Mouse (Mus musculus): Measurements from ENCODE around the gene Galnt16. TPM values are rescaled to one million over a fixed set of nuclear protein-coding genes. Genes with fewer than 3 reads are reported as not detected.
A peak's percentile ranks its signal among the peaks of the same experiment; 100 is the strongest.

Galnt16 gene
- polyA plus RNA-seq, 1 experiment from 2014 or later, result 8.3 TPM

DNA sequence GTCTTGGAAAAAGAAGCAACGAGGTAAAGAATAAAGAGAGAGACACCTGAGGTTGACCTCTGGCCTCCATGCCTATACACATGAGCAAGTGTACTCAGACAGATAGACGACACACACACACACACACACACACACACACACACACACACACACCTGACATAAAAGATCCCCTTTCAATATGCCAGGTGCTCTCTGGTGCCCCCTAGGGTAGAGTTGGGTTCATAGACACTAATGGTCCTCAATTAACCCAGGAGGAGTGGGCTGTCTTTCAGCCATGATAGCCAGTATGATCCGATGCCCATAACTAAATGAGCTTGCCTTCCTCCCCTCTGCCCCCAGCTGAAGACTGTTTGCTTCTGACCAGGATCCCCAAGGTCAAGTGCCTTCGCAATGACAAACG lies 59.0 kb downstream of the Galnt16 start:
- Histone ChIP-seq H3K36me3 (ENCODE audit: insufficient read depth, low read length) (no peaks in the 10 kb centered on the region), H3K27me3 (ENCODE audit: insufficient read depth, low read length) (no peaks in the 10 kb centered on the region), H3K4me2 (replicated peaks; ENCODE audit: low read depth, low read length) (no peak overlapping the region), H3K4me3 (ENCODE audit: low read length) (no peak overlapping the region), H3K4me1 (ENCODE audit: insufficient read depth, low read length) (peaks cover 7% of the 10 kb centered on the region), H3K9ac (replicated peaks; ENCODE audit: low read length) (no peak overlapping the region), H3K27ac (ENCODE audit: low read length) (no peak overlapping the region), H3K9me3 (ENCODE audit: low read length) (no peaks in the 10 kb centered on the region)
- ATAC-seq (ENCODE audit: low FRiP score, low TSS enrichment), result no peak
- 72% methylated on average over 5 of the region's 5 CpGs for WGBS

- no peak overlapping the region for H3K27ac ChIP-seq (ENCODE audit: low read length)
- WGBS, result 65% methylated on average over 5 of the region's 5 CpGs
- H3K4me3 ChIP-seq (ENCODE audit: low read length), result no peak overlapping the region
- H3K36me3 ChIP-seq (ENCODE audit: insufficient read depth, low read length), result no peaks in the 10 kb centered on the region
- no peak overlapping the region for H3K4me2 ChIP-seq (replicated peaks; ENCODE audit: low read depth, low read length)
- no peaks in the 10 kb centered on the region for H3K9me3 ChIP-seq (ENCODE audit: low read length)
- no peaks in the 10 kb centered on the region for H3K4me1 ChIP-seq (ENCODE audit: insufficient read depth, low read length)
- no peaks in the 10 kb centered on the region for H3K27me3 ChIP-seq (ENCODE audit: insufficient read depth, low read length)
- no peak for ATAC-seq (ENCODE audit: low FRiP score, low TSS enrichment)
- H3K9ac ChIP-seq (replicated peaks; ENCODE audit: low read length), result no peak overlapping the region
Observed at GRCm38 (mm10) chr12:80581357-80581756, 63.3 kb downstream of the Galnt16 start.

GRCm38 (mm10) chr12:80584973-80585372 lies 66.9 kb downstream of the Galnt16 start:
- H3K9me3 ChIP-seq (ENCODE audit: low read length), result no peaks in the 10 kb centered on the region
- no peaks in the 10 kb centered on the region for H3K36me3 ChIP-seq (ENCODE audit: insufficient read depth, low read length)
- no peaks in the 10 kb centered on the region for H3K27me3 ChIP-seq (ENCODE audit: insufficient read depth, low read length)
- no peak for ATAC-seq (ENCODE audit: low FRiP score, low TSS enrichment)
- no peaks in the 10 kb centered on the region for H3K4me1 ChIP-seq (ENCODE audit: insufficient read depth, low read length)
- no peak overlapping the region for H3K4me2 ChIP-seq (replicated peaks; ENCODE audit: low read depth, low read length)
- no peak overlapping the region for H3K9ac ChIP-seq (replicated peaks; ENCODE audit: low read length)
- 29% methylated on average over 2 of the region's 2 CpGs for WGBS
- H3K27ac ChIP-seq (ENCODE audit: low read length), result no peak overlapping the region
- H3K4me3 ChIP-seq (ENCODE audit: low read length), result no peak overlapping the region

DNA sequence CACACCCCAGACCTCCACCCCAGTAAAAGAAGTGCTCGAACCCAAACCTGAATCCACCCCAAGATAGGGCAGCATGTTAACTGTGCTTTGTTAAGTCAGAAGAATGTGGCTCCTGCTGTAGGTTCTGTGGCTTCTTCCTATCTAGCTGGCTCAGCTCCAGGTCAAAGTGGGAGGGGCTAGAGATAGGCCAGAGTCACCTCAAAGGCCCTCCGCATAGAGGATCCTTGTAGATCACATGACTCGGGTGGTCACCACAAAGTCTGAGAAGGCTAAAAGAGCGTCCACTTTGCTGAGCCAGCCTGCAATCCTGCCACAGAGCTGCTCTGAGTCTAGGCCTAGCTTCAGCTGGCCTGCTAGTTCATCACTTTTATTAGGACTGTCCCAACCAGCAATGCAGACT lies 76.1 kb downstream of the Galnt16 start:
- Histone ChIP-seq H3K9ac (replicated peaks; ENCODE audit: low read length) (no peak overlapping the region), H3K4me1 (ENCODE audit: insufficient read depth, low read length) (peaks cover 9% of the 10 kb centered on the region), H3K4me3 (ENCODE audit: low read length) (no peak overlapping the region), H3K36me3 (ENCODE audit: insufficient read depth, low read length) (no peaks in the 10 kb centered on the region), H3K27ac (ENCODE audit: low read length) (no peak overlapping the region), H3K9me3 (ENCODE audit: low read length) (no peaks in the 10 kb centered on the region), H3K4me2 (replicated peaks; ENCODE audit: low read depth, low read length) (no peak overlapping the region), H3K27me3 (ENCODE audit: insufficient read depth, low read length) (no peaks in the 10 kb centered on the region)
- WGBS, result 93% methylated on average over 4 of the region's 4 CpGs
- ATAC-seq (ENCODE audit: low FRiP score, low TSS enrichment), result no peak

GRCm38 (mm10) chr12:80594781-80595180 lies 76.7 kb downstream of the Galnt16 start:
- 87% methylated on average over 4 of the region's 4 CpGs for WGBS
- H3K4me1 ChIP-seq (ENCODE audit: insufficient read depth, low read length), result peaks cover 9% of the 10 kb centered on the region
- no peaks in the 10 kb centered on the region for H3K9me3 ChIP-seq (ENCODE audit: low read length)
- H3K4me3 ChIP-seq (ENCODE audit: low read length), result no peak overlapping the region
- no peak overlapping the region for H3K9ac ChIP-seq (replicated peaks; ENCODE audit: low read length)
- no peaks in the 10 kb centered on the region for H3K27me3 ChIP-seq (ENCODE audit: insufficient read depth, low read length)
- no peak for ATAC-seq (ENCODE audit: low FRiP score, low TSS enrichment)
- no peak overlapping the region for H3K4me2 ChIP-seq (replicated peaks; ENCODE audit: low read depth, low read length)
- H3K36me3 ChIP-seq (ENCODE audit: insufficient read depth, low read length), result no peaks in the 10 kb centered on the region
- no peak overlapping the region for H3K27ac ChIP-seq (ENCODE audit: low read length)

DNA sequence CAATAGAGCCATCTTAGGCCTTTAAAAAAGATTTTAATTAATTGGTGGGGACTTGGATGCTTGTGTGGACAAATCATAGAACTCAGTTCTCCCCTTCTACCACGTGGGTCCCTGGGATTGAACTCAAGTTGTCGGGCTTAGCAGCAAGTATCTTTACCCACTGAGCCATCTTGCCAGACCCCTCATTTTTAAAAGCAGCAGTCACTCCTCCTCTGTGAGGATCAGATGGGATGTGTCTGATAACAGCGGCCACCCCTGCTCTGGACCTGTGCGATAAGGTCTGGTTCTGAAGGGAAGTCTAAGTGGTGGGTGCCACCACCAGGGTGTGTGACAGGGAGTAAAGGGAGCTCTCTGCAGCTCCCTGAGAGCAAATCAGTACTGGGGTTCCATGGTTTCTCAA lies 77.5 kb downstream of the Galnt16 start:
- WGBS, result 94% methylated on average over 4 of the region's 4 CpGs

GRCm38 (mm10) chr12:80595968-80596367 lies 77.9 kb downstream of the Galnt16 start:
- no peaks in the 10 kb centered on the region for H3K27me3 ChIP-seq (ENCODE audit: insufficient read depth, low read length)
- WGBS, result 46% methylated on average over 4 of the region's 4 CpGs
- H3K27ac ChIP-seq (ENCODE audit: low read length), result no peak overlapping the region

More for the DNA sequence above, 77.5 kb downstream of the Galnt16 start:
- Histone ChIP-seq H3K27me3 (ENCODE audit: insufficient read depth, low read length) (no peaks in the 10 kb centered on the region), H3K27ac (ENCODE audit: low read length) (no peak overlapping the region), H3K36me3 (ENCODE audit: insufficient read depth, low read length) (no peaks in the 10 kb centered on the region), H3K9me3 (ENCODE audit: low read length) (no peaks in the 10 kb centered on the region), H3K4me1 (ENCODE audit: insufficient read depth, low read length) (peaks cover 9% of the 10 kb centered on the region), H3K4me2 (replicated peaks; ENCODE audit: low read depth, low read length) (no peak overlapping the region), H3K4me3 (ENCODE audit: low read length) (no peak overlapping the region), H3K9ac (replicated peaks; ENCODE audit: low read length) (no peak overlapping the region)
- no peak for ATAC-seq (ENCODE audit: low FRiP score, low TSS enrichment)

DNA sequence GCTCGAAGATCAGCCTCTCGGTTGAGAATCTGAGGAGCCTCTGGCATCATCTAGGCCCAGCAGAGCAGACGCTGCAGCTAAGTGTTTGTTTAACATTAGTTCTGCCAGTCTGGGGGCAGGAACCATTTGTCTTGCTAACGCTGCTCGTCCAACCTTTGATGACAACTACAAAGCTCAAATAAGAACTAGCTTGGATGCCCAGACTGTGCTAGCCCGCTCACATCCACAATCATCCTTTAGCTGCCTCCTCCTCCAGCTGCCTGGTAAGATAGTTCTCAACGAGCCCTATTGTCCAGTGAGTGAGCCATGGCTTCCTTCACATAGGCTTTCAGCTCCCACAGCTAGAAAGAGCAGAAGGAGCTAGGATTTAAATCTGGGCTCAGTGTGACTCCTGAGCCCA lies 80.2 kb downstream of the Galnt16 start:
- Histone ChIP-seq H3K4me1 (ENCODE audit: insufficient read depth, low read length) (peaks cover 9% of the 10 kb centered on the region), H3K36me3 (ENCODE audit: insufficient read depth, low read length) (no peaks in the 10 kb centered on the region), H3K4me3 (ENCODE audit: low read length) (no peak overlapping the region), H3K9me3 (ENCODE audit: low read length) (no peaks in the 10 kb centered on the region), H3K27ac (ENCODE audit: low read length) (peak overlapping the region; percentile 37; the same call in 1 of the 2 replicates), H3K9ac (replicated peaks; ENCODE audit: low read length) (peak overlapping the region; percentile 22; the same call in 1 of the 2 replicates), H3K4me2 (replicated peaks; ENCODE audit: low read depth, low read length) (no peak overlapping the region), H3K27me3 (ENCODE audit: insufficient read depth, low read length) (no peaks in the 10 kb centered on the region)
- no peak for ATAC-seq (ENCODE audit: low FRiP score, low TSS enrichment)
- WGBS, result 26% methylated on average over 7 of the region's 7 CpGs

More at GRCm38 (mm10) chr12:80595968-80596367, 77.9 kb downstream of the Galnt16 start:
- no peak overlapping the region for H3K9ac ChIP-seq (replicated peaks; ENCODE audit: low read length)
- H3K4me1 ChIP-seq (ENCODE audit: insufficient read depth, low read length), result peaks cover 9% of the 10 kb centered on the region
- H3K4me2 ChIP-seq (replicated peaks; ENCODE audit: low read depth, low read length), result no peak overlapping the region
- no peak overlapping the region for H3K4me3 ChIP-seq (ENCODE audit: low read length)
- H3K36me3 ChIP-seq (ENCODE audit: insufficient read depth, low read length), result no peaks in the 10 kb centered on the region
- no peak for ATAC-seq (ENCODE audit: low FRiP score, low TSS enrichment)
- no peaks in the 10 kb centered on the region for H3K9me3 ChIP-seq (ENCODE audit: low read length)

- no peaks in the 10 kb centered on the region for H3K27me3 ChIP-seq (ENCODE audit: insufficient read depth, low read length)
- no peaks in the 10 kb centered on the region for H3K36me3 ChIP-seq (ENCODE audit: insufficient read depth, low read length)
- H3K27ac ChIP-seq (ENCODE audit: low read length), result peak overlapping the region; percentile 37; the same call in 1 of the 2 replicates
- H3K4me3 ChIP-seq (ENCODE audit: low read length), result no peak overlapping the region
- WGBS, result 48% methylated on average over 6 of the region's 6 CpGs
- peak overlapping the region; percentile 22; the same call in 1 of the 2 replicates for H3K9ac ChIP-seq (replicated peaks; ENCODE audit: low read length)
- no peak overlapping the region for H3K4me2 ChIP-seq (replicated peaks; ENCODE audit: low read depth, low read length)
- no peaks in the 10 kb centered on the region for H3K9me3 ChIP-seq (ENCODE audit: low read length)
- ATAC-seq (ENCODE audit: low FRiP score, low TSS enrichment), result peak; percentile 27; the same call in 1 of the 2 replicates
- peaks cover 14% of the 10 kb centered on the region for H3K4me1 ChIP-seq (ENCODE audit: insufficient read depth, low read length)
Observed at GRCm38 (mm10) chr12:80598756-80599155, 80.7 kb downstream of the Galnt16 start.

GRCm38 (mm10) chr12:80601597-80602269 lies 83.7 kb downstream of the Galnt16 start:
- 74% methylated on average over 9 of the region's 9 CpGs for WGBS
- Histone ChIP-seq H3K36me3 (ENCODE audit: insufficient read depth, low read length) (no peaks in the 10 kb centered on the region), H3K27ac (ENCODE audit: low read length) (no peak overlapping the region), H3K9ac (replicated peaks; ENCODE audit: low read length) (0 out of 2 replicates have a peak overlapping the region, but pooled peaks have one; percentile 25), H3K4me3 (ENCODE audit: low read length) (no peak overlapping the region), H3K9me3 (ENCODE audit: low read length) (no peaks in the 10 kb centered on the region), H3K4me2 (replicated peaks; ENCODE audit: low read depth, low read length) (no peak overlapping the region), H3K27me3 (ENCODE audit: insufficient read depth, low read length) (no peaks in the 10 kb centered on the region), H3K4me1 (ENCODE audit: insufficient read depth, low read length) (peaks cover 22% of the 10 kb centered on the region)
- ATAC-seq (ENCODE audit: low FRiP score, low TSS enrichment), result no peak

Measured in kidney, embryonic 16.5 days (tissue).